Mouse (Mus musculus) lung, postnatal 36 days (tissue): ENCODE measurements around the gene Dclre1a.
"Not testable (repeated sequence)": the region's sequence is repeated elsewhere in the genome, so short reads cannot be mapped to it uniquely, and the experiment has no call there.

Experiments
- DNase-seq: peaks from one replicate; pipeline ENCODE4 v3.0.0; 2022; ENCODE audit warnings: mixed read lengths

Gene Dclre1a

DNA sequence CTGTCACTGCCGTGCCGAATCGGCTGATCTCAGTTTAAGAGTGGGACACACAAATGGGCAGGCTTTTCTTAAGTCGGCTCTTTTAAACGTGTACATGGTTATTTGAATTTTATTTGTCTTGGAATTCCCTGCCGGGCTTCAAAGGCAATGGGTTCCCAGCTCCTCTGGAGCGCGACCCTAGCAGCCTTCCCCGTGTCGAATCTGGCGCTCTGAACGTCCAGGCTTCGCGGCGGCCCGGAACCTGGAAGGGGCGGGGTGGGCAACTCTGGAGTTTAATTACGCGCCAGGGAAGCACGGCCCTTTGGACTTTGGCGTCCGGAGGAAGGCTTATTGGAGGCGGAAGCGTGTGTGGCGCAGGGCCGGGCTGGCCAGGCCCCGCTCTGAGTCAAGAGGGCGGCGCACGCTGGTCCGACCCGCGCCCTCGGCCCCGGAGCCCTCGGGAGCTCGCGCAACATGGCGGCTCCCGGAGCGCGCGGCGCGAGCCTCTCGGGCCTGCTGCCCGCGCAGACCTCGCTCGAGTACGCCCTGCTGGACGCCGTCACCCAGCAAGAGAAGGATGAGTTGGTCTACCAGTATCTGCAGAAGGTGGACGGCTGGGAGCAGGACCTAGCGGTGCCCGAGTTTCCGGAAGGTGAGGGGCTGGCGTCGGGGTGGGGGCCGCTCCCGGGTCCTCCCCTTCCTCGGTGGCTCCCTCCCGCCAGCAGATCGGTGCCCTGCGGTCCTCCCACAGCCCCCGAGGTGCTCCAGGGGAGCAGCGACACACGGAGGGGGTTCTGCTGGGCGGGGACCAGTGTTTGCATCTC is 409 bp upstream of the Dclre1a start, which contains the start of gene Nhlrc2:
Gene Nhlrc2, plus strand, starts transcription at position 32 of the 803 bp plus-strand sequence.
- peak; percentile 95 for DNase-seq

DNA sequence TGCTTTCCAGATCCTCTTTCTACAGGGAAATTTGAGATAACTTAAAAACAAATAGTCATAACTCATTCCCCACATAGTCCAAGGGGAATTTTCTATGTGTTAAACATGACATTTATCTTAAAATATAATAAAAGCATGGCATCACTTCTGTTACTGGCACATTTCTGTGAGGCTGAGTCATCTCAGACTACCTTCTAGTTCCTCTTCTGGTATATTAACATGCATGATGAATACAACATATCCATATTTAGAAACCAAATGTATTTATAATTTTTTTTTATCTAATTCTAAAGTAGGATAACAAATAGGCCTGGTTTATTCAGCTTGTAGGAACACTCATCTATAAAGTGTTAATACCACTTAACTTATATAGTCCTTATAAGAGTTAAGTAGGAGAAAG is 2.0 kb downstream of the Dclre1a start:
- DNase-seq = no peak

DNA sequence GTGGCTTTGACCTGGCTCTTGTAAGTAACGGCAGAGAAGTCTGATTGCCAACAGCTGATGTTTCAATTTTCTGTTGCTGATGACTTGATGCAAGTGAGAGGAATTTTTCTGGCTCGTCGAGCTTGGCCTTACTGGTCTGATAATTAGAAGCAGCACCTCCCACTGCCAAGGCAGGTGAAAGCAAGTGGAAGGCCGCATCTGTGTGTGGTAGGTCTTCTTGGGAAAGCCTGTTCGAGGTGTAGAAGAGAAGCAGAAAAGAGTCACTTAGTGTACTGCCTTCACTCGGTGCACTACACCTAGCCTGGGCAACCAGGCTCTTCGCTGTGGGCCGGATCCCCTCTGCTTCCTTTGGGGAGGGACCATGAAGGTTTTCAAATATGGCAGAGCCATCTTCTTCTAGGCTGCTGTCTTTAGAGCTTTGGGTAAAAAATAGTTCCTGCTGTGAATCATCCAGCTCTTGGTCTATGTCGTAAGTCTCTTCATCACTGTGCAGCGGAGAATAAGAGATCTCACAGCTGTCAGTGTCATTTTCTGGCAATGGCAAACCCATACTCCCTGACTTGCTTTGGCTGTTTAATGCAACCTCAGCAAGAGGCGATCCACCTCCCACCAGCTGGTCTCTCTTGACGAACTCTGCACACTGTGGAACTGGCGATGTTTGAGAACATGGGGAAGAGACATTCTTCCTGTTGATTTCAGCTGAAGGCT is 3.2 kb downstream of the Dclre1a start:
- DNase-seq = peak; percentile 61

DNA sequence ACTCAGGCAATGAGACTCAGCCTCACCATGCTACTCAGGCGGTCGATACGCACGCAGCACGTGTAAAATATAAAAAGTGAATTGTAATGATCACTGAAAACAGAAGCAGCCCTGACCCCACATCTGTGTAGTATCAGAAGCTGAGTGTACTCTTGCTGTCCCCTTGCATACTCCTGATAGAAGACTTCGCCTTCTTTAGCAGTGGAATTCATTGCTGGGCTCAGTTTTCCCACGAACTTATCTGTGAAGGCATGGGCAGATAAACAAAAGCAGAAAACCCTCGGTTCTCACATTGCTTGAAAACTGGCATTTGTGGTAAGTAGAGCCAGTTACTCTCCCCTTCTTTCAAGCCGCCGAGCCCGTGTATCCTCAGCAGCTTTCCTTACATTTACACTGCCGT is 4.7 kb downstream of the Dclre1a start:
- no peak for DNase-seq

DNA sequence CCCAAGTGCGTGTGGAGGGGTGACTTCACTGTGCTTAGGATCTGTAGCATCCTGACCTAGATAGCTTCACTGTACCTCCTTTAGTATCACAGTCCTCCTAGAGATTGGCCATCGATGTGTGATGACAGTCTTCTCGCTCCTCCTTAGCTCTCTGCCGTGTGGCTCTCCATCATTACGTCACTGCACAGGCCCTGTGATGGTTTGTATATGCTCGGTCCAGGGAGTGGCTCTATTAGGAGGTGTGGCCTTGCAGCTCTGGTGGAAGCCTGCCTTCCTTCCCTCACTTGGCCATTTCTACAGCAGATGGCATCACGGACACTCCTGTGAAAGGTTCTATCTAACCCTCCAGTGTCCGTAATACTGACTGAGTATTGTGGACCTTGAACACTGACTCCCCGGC is 12.3 kb downstream of the Dclre1a start:
- DNase-seq = no peak

DNA sequence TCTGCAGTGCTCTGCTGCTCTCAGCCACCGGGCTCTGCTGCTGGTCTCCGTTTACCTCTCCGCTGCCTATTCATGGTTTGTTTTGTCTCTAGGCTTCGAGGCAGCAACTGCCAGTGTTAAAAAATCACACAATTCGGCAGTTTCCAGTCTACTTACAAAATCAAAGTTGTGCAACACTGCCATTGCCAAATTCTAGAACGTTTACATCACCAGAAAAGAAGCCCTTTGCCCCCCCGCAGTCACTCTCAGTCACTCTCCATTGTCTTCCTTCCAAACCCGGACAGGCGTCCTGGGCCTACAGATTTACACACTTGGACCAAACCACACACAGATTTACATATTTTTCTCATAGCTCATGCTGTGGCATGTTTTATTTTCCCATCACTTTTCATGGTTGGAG is 13.0 kb downstream of the Dclre1a start:
- DNase-seq = peak; percentile 78

DNA sequence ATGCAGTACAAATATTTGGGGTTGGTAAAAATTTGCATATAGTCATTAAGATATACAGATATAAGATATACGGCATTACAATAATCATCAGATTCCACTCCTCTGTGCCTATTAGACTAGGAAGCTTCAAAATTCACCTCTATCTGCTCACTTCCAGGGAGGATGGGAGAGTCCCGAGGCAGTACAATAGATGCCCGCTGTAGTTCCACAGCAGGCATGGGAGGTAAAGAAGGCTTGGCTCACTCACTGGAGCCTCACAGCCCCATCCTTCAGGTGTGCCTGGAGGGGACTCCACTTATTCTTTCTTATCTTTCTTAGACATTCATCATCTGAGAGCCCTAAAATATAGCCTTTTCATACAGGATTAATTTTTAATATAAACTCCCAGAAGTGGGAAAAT is 13.7 kb downstream of the Dclre1a start:
- DNase-seq = no peak

DNA sequence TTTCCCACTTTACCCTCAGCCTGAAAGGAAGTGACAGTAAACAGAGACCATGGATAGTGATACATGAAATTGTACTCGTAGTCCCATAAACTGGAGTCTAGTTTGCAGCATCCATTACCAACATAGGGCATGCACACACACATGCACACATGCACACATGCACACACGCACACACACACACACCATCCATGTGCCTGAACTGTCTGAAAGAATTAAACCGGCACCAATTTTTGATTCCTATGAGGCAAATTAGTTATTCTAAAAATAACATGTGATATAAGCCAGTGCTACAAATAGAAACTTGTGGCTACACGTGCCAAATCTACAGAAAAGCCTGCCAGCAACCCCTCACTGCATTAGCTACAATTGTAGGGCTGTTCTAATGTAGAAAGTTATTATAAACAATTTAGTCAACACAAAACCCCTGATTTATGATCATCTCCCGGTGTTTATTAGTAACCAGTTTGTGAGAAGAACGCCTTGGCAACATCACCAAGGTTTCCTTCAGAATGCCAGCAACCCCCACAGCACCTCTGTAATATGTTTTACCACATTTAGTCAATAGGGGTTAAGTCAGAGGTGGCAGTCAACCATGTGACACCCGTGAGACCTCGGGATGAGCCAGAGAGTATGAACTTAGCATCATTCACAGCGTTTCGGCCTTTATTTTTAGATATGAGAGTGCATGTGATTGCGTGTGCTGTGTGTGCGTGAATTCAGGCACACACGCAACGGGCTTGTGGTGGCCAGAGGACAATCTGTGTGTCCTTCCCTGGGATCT is 14.5 kb downstream of the Dclre1a start:
- no peak for DNase-seq

DNA sequence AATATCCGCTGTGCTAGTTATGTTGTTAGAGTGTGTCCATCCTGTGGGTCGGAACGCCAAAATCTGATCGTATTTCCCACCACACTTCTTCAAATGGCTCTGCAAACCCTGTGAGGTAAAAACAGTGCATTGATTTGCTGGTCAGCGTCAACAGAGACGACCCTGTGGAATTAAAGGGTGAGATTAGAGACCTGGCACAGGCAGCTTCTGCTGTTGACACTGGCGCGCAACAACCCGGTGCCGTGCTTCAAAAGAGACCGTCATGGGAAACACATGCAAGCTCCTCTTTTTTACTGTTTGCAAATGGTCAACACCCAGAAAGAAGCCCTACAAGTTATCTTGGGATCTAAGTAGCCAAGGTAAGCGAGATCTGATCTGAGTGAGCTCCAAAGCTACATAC is 16.8 kb downstream of the Dclre1a start:
- DNase-seq = no peak

DNA sequence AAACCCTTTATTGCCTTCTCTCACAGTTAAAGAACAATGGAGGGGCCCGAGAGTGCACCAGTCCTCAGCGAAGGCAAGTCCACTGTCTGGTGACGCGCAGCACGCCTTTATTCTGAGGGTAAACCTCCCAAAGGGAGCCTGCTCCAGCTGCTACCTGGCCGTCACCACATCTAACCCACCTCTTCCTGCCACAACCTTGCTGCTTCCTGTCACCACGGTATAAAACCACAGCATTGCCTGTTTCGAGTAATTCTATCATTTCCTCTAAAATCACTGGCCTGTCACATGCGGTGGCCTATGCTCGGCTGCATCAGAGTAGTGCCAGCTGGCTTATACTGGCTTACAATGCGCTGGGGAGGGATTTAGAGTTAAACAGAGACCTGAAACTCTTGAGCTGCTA is 17.5 kb downstream of the Dclre1a start:
- not testable (repeated sequence) for DNase-seq

DNA sequence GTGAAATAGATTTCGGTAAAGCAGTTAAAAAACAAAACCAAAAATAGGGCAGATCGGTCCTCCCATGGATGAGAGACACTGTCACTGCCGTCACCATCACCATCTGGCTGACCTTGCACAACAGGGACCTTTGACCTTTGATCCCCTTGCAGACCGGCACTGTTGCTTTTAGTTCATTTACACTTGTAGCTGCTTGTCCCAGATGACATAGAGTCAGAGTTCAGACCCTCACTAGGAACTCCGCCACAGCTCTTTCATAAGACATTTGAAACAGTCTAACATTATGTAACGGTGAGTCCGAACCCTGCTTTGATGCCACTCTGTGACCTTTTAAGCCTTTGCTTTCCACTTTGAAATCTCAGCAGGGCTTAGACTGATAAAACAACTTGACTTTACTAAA is 28.6 kb downstream of the Dclre1a start:
- not testable (repeated sequence) for DNase-seq

DNA sequence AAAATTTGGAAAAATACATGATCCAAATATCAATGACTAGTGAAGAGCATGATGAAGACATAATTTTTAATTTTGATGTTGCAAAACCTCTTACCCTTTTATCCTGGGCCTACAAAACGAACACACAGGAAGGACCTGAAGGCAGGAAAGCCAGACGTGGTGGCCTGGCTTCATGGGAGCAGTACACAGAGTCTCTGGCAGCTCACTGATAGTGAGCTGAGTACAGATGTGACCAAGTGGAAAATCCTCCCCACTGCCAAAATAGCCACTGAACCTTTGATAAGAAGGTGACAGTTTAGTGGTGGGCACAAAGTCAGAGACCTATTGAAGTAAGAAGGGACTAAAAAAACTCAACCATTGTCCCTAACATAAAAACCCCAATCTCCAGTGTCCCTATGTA is 34.5 kb downstream of the Dclre1a start:
- DNase-seq = not testable (repeated sequence)

DNA sequence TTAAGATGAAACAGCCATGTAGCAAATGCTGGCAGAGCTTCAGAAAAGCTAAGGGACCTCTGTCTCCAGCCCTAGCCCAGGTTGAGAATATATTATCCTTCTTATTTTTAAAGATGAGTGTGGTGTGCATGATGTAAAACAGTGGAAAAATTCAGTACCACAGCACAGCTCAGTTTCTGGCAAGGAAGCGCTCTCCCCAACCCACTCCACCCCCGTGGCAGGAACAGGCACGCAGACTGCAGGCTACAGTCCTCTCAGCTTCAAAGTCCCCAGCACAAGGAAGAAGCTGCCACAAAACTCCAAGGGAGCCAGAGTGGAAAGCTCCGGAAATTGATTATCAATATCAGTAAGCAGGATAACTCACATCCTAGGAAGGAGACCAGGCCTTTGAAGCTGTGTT is 36.8 kb downstream of the Dclre1a start:
- not testable (repeated sequence) for DNase-seq

DNA sequence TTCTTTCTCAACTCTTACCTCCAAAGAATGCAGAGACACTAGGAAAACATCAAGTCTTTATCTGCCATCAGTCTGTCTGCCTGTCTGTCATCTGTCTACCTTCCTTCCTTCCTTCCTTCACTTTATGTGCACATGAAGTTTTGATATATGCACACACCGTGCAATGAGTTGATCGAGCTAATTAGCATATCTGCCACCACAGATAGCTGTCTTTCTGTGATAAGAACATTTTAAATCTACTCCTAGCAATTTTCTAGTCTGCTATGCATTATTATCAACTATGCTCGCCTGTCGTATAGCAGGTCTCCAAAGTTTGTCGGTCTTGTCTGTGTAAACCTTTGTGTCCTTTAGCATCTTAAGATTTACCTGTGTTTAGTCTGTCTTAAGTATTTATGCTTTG is 44.5 kb downstream of the Dclre1a start:
- DNase-seq = not testable (repeated sequence)

DNA sequence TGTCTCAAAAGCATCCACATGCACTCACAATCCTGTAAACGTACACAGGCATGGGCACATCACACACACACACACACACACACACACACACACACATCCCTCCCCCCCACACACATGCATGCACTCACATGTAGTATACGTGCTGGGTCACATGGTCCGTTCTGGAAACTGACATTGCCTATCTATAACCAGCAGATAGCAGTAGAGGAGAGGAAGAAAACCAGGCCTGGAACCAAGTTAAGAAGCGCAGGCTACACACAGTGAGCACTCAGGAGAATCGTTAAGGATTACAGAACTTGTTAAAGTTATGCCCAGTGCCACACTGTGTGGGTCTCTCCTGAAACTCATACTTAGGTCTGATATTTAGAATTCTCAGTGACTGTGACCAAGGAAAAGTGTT is 45.0 kb downstream of the Dclre1a start:
- DNase-seq = not testable (repeated sequence)

DNA sequence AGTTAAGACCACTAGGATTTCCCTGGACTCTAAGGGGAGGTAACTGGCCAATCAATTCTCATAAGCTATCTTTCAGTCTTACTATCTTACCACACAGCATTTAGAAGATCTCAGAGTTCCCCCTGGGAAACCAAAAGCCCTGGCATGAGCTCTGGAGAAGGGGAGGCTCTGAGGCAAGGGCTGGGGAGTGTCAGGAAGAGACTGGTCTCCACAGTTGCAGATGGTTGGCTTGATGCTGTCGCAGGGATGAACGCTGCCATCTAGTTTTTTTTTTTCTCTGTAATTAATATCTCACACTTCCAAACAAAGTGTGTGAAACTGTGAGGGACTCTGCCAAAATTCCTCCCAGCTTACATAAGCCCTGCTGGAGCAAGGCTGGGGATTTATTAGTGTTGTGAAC is 53.9 kb downstream of the Dclre1a start:
- DNase-seq = not testable (repeated sequence)

DNA sequence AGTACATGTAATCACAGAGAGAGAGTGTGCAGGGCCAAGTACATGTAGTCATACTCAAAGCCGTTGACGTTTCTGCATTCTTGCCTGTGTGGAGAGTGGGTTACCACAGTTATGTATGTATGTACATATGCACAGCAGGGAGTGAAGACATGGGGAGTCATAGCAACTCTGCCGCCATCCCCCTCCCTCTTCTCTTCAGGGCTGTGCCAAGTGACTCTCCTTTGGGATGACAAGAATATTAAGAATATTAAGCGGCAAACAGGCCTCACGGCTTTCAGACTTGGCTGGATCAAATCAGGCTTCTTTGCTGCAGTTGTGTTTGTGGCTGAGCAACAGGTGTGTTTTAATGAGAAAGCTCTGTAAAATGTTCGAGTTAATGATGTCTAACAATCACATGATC is 58.4 kb downstream of the Dclre1a start:
- no peak for DNase-seq

DNA sequence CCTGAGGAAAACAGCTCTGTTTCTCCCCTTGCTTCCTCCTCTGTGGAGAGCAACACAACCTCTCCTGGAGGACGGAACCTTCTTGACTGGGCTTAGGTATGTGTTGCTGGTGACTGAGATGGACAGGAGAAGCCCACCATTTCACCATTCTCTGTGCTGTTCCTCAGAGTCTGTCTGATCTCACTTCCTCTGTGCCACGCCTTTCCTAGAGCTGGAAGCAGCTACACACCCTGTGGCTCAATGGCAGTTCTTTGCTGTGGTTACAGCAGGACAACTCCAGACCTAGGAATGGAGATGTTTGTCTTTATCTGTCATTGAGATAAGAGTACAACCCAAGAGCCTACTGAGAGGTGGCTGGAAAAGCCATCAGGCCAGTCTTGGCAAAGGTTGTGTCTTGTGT is 60.7 kb downstream of the Dclre1a start:
- no peak for DNase-seq

DNA sequence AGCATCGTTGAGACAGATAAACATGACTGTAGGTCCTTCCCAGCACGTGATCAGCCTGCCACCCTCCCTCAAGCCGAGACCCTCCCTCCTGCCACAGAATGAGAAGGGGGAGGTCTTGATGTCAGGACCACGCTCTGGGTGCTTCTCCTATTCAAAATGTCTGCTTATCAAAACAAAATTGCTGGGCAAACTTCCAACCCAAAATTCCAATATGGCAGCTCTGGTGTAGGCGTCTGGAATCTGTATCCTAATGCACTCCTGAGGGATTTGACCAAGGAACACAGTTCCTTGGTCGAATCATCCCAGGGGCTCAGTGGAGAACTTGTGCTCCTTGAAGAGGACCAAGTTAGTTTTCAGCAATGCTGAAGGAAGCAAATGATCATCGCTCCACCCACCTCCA is 61.1 kb downstream of the Dclre1a start:
- DNase-seq = no peak

DNA sequence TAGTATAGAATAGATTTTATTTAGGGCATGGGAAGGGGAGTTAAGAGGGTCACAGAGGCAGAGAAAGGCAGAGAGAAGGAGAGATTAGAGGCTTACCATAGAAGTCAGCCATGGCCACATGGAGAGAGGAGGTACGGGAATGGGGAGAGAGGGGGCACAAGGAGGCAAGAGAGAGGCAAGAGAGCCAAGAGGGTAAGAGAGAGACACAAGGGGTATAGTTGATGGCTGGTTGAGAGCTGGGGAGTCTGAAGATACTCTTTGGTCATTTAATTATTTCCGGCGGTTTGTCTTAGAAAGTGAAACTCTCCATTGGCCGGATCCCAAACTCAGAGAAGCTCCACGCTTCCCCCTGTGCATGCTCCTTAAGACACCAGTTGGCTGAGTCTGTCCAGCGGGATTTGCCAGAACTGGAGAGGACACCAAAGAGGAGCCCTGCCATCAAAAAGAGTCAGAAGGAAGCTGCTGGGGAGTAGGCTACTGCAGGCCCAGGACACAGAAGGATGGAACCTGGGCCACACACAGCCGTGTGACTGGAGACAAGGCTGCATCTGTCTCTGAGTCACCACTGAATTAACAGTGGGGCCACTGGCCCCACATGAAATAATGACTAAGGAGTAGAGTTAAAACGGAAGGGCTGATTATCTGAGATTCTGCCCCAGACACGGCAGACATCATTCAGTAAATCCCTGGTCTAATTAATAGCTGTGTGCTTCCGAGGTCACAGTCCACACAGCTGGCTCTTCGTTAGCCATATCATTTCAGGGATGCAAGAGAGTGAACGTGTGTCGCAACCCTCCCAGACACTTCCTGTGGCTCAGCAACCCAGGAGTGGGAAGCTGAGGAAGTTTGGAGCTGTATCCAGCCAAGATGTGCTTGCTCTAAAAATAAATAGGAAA is 62.4 kb downstream of the Dclre1a start:
- DNase-seq = peak; percentile 59

DNA sequence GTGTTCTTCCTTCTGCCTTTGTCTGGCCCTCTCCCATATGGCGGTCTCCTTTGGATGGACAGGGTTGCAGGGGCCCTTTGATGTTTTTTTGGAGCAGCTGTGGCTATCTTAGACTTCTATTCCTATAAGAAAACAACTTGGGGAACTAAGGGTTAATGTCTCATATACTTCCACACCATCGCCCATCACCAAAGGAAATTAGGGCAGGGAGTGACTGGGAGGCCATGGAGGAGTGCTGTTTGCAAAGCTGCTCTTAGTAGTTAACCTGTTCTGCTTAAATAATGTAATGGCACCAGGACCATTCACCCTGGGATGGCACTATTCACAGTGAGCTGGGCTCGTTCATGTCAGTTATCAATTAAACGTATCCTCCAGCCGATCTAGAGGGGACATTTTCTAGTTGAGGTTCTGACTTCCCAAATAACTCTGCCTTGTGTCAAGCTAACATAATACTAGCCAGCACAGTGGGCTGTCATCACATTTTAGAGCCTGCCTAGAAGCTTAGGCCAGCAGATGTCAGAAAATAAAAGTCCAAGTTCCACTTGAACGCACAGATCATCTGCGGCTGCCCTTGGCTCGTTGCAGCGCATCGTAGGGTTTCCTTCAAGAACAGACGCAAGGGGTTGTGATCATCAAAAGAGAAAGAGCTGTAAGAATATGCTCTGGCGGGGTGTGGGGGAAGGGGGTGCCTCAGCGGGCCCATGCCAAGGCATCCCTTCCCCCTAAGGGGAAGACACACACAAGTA is 63.2 kb downstream of the Dclre1a start:
- no peak for DNase-seq
